Mouse (Mus musculus) heart, adult 11 months (tissue): ENCODE measurements at regions not wholly inside any gene's neighbourhood (a gene's known extent, or its start where the extent isn't known, plus 50 kb on each side); places are given as distances from the start of the nearest gene placed in this dataset.
A peak's percentile ranks its signal among the peaks of the same experiment; 100 is the strongest.

Source experiments
- DNase-seq: peaks from one replicate; pipeline ENCODE4 v3.0.0; 2022

DNA sequence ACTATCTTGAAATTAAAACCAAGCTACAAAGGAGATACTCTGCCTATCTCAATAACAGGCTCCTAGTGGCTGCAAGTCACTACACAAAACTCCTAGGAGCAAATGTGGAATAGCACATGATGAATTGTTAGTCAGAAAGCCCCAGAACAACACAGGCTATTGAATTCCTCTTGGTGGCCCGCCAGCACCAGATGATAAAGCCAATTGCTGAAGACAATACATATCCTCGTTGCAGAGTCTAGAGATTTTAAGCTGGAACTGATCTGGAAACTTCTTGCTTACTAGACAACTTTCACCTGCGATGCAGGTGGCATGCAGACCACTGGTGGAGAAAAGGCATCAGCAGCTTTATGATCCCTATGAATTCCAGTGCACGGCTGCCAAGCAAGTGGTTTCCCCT is 126.5 kb upstream of the Eya4 start:
- peak; percentile 74 for DNase-seq

DNA sequence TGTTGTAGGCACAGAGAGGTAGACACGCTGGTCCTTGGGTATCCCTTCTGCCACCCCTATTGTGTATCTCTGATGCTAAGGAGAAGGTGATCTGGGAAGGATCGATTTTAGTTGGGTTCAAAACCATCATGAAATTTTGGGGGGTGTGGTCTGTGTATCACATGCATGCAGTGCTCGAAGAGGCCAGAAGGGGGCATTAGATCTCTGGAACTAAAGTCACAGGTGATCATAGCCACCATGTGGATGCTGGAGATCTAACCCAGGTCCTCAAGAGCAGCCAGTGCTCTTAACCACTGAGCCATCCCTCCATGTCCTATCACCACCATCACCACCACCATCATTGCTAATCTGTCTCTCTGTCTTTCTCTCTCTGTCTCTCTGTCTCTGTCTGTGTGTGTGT is 100.4 kb upstream of the Eya4 start:
- DNase-seq: no peak

DNA sequence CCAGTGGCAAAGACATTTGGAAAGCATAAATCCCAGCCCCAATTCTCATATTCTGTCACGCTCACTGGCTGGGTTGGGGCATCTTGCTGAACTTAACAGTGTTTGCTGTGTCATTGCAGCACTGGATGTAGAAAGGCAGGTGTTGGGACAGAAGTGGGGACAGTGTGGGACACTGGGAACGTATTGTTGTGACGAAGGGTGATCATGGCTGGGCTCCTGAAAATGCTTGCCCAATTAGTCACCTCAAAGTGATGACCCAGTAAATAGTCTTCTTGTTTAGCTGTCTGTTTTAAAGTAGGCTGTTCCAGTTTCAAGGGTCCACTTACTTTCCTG is 100.0 kb upstream of the Eya4 start:
- DNase-seq: no peak

DNA sequence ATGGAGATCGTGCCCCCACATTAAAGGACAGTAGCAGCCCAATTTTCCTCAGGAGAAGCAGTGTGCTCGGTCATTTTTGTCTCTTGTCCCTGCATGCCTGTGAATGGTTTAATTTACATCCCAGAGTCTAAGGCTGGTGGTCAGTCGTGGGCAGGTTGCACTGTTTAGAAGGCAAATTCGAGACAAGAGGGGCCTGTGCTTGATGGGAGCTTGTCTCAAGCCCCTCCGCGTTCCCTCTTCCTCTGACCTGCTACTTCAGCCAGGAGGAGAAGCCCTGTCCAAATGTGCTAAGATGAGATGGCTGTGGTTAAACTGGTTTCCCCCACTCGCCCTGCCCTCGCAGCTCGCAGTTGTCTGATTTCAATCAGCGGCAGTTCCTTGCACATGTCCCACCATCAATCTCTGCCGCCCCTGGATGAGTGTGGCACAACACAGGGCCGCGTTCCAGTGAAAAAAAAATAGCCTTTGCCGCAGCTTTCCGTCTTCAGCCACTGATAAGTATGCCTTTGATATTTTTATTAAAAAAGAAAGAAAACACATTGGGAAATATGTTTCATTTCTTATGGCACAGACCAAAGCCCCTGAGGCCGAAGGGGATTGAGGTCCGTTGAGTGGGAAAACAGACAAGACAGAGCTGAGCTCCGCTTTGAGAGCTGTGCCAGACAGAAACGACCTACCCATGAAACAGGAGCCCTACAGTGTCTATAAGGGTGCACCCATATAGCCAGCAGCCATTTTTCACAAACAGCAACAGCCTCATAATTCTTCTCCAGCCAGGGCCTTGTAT is 99.5 kb upstream of the Eya4 start:
- no peak for DNase-seq

DNA sequence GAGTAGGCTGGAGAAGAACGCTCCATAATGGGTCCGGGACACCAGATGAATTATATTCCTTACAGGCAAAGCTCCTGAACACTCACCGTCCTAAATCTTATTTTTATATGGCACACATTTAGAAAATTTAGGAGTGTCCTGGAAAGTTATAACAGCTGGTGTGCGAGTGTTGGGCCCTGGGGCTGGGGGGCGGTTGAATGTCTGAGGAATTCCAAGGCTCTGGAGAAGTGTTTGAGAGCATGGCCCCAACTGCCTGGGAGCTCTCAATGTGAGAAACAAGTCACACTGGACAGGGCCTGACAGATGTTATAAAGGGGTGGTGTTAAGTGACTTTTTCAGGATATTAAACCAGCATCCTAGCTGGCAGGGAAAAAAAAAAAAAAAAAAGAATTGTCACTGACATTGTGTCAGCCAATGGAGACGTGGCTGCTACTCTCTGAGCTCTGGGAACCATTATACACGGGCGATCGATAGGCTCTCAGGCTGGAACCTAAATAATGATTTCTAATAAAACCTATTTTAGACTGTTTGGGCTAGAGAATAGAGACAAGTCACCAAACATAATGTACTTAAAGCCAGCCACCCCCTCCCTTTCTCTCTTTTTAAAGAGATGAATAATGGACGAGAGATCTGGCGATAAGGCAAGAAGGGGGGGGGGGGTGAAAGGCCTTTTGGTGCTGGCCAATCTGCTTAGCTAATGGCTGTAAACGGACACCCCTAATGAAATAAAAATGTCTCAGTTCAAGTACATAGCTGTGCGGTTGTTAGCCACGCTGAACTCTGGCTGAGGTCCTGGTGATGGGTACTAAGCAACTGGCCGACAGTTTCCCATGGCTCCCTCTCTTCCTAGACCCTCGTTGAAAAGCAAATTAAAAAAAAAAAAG is 98.6 kb upstream of the Eya4 start:
- DNase-seq: no peak

DNA sequence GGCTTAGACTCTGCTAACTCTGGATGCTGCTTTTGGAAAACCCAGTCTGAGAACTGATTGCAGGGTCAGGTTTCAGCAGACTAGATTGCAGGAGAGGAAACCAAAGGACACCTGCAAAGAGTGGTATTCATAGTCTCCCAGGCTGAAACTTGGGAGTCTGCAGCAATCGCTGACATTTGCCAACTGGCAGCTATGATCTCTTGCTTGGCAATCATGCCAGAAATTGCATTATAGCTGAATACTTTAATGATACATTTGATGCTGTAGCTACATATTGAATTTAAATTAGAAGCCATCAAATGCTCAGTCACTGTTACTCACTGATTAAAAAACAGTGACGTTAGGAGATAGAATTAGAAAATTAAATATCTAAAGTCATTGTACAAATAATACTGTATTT is 79.8 kb upstream of the Eya4 start:
- no peak for DNase-seq

DNA sequence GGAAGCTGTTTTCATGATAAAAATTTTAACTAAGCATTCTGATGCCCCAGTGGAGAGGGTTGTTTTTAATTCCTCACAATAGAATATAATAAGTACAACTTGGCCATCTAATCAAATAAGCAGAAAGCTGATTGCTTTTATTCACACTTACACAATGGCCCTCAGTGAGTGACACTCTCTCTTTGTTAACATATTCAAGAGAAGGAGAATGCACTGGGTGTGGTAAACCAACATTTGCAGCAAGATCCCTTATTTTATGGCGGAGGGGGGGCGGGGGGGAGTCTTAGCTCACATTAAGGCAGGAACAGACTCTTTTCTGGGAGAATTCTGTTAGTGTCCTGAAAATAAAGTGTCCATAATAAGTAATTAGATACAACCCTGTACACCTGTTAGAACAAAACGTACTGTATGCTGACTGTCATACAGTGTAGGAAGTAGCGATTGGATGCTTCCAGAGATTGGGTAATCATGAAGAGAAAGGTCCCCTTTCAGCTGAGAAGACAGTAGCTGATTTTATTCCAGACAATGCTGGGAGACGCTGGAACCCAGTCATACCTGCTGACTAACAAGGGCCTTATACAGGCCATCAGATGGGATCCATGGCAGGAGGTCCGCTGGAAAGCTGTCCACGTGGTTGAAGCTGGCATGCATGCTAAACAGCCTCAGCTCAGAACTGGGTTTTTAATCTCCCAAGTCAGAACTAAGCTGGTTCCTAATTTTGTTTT is 63.4 kb upstream of the Eya4 start:
- no peak for DNase-seq

DNA sequence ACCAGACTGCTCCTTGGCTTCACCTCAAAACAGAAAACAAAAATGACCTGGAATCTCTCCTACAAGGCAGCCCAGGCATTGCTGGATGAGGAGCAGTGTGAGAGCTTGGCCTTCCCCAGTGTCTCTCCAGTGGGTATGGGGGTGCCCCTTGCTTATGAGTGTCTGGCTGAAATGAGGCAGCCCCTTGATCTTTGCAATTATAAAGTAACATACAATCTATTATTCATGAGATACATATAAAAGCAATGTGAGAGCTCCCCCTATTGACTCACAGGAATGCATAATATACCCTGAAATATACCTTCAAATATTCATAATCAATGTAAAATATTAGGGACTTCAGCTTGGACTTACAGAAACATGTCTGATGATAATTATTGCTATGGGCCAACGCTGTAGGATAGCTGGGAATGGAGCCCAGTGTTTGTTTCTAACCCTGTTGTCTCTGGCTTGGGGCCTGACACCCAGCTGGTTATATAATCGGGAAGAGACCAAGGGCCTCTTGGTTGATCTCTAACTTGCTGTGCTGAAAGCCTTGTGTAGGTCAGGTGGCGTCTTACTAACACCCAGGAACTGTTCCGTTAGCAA is 52.9 kb upstream of the Eya4 start:
- DNase-seq: no peak
